Mouse (Mus musculus): Measurements from ENCODE around the gene Il1r1.

Il1r1 gene

GRCm38 (mm10) chr1:40224539-40225284 is at the start of gene Il1r1:
Il1r1 (plus strand) TSS chr1:40225080.
- no peak for DNase-seq (ENCODE audit: low spot score)

DNA sequence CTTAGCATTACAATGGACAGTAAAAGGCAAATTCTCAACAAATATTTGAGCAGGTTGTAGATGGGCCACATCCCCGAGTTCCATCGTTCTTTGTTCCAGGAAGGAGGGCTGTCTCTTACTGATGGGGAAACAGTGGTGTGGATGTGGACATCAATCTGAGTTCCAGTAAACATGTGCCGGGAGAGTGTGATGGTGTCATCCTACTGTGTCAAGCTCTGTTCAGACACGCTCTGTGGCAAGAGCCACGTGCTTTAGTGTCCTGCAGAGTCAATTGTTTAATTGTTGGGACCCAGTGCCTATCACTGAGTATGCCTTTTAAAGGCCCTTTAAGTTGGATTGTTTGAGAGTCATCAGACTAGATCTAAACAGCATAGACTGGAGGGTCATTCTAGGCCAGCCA is 49.8 kb upstream of the Il1r1 start:
- no peak for DNase-seq (ENCODE audit: low spot score)

DNA sequence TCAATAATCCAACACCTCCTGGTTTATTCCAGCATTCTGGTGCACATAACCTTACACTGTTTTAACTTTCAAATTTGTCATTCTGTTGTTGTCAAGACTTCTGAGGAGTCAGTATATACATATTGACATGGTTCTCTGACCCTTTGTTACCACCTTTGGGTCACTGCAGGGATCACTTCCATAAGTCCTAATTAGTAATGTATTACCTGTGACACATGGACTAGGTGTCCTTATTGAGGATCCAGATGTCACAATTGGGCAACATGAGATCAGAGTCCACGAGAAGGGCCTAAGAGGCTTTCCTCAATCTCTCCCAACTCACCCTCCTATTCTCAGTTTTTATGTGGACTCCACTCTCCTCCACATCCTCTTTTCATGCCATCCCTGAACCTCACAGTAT is 49.1 kb upstream of the Il1r1 start:
- no peak for DNase-seq (ENCODE audit: low spot score)

GRCm38 (mm10) chr1:40179031-40179430 is 45.8 kb upstream of the Il1r1 start:
- no peak for DNase-seq (ENCODE audit: low spot score)

DNA sequence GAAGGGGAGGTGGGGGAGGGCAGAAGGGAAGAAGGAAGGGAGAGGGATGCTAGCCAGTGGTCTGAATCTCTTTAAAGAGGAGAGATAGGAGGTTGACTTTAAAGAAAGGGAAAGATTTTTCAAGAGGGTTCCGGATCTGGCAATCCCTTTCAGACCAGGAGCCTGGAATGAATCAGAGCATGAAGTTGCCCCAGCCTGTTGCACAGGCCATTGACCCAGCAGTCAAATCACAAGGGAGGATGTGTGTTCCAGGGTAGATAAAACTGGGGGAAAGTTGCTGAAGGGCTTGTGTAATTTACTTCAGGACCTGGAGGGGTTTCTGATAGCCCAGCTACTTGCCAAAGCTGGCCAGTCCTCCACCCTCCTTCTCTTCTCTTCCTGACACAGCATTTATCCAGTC is 45.4 kb upstream of the Il1r1 start:
- DNase-seq (ENCODE audit: low spot score) = no peak

DNA sequence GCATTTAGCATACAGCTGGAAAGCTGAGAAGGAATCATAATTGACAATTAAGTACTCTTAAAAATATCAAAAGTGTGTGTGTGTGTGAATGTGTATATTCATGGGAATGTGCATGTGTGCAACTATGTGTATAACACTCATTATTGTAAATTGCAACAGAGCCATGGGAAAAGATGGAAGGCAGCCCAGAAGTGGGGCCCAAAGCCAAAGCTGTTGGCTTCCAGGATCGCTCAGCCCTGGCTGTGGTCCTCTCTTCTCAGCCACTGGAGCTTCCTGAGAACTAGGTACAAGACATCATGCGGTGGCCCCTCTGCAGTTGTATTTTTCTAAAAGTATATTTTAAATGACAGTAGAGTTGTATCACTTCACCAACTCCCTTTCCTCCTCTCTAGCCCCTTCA is 44.0 kb upstream of the Il1r1 start:
- no peak for DNase-seq (ENCODE audit: low spot score)

GRCm38 (mm10) chr1:40181716-40182115 is 43.2 kb upstream of the Il1r1 start:
- no peak for DNase-seq (ENCODE audit: low spot score)

DNA sequence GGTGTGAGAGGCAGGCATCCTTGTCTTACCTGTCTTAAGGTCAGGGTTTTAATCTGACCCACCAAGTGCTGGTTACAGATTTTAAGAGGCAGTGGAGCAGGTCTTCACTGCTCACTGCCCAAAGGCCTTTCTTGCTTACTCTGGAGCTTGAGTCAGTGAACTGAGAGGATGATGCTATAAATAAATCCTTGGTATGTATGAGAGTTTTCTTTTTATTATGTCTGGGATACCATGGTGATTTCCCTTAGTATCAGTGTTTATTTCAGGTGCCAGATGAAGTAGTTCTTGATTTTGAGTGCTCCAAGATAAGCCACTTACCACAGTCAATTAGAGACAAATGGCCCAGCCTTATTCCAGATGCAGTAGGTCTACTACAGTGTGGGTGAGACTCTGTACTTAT is 41.5 kb upstream of the Il1r1 start:
- no peak for DNase-seq (ENCODE audit: low spot score)

DNA sequence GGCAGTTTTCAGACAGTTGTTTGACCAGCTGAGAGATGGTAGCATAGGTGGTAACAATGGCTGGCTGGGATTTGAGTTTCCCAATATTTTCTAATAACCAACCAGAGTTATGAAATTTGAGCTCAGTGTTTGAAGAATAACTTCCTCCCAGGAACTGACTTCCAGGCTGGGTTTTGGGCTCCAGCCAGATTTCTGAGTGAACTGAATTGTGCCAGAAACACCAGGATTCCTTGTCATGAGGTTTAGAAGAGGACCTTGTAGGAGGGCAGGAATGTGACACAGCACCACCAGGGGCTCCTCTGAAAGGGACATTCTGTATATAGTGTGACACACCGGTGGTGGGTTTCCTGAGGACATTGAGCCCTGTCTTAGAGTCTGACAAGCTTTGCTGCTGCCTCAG is 36.9 kb upstream of the Il1r1 start:
- no peak for DNase-seq (ENCODE audit: low spot score)

GRCm38 (mm10) chr1:40190025-40190424 is 34.9 kb upstream of the Il1r1 start:
- DNase-seq (ENCODE audit: low spot score) = peak; percentile 10

DNA sequence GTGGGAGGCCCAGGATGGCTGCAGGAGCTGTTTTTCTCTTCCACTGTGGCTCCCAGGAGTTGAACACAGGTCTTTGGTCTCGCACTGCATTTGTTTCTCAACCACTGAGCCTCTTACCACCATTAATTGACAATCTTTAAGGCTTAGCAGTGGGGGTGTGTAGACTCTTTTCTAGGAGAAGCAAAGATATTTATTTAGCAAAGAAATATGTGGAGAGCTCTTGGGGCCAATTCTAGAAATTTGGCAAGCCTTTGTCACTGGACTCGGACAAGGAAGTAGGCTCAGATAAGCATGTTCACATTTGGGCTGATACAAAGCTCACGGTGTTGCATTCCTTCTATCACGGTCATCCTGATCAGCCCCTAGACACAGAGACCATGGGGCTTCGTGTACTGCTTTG is 34.0 kb upstream of the Il1r1 start:
- no peak for DNase-seq (ENCODE audit: low spot score)

DNA sequence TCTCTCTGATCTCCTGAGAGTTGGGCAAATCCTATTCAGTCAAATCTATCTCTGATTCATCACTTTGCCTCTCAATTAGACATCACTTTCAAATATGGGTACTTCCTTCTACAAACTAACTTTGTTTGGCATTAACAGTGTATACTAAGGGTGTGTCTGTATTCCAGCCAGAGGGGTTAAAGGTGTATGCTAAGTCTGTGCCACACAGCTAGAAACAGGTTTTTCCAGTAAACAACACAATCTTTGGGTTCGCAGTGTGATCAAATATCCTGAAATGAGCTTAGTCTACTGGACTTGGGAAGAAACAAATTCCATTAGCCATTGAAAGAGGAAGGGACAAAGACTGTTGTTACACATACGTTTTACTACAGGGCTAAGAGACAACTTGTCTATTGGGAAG is 30.6 kb upstream of the Il1r1 start:
- DNase-seq (ENCODE audit: low spot score) = no peak

DNA sequence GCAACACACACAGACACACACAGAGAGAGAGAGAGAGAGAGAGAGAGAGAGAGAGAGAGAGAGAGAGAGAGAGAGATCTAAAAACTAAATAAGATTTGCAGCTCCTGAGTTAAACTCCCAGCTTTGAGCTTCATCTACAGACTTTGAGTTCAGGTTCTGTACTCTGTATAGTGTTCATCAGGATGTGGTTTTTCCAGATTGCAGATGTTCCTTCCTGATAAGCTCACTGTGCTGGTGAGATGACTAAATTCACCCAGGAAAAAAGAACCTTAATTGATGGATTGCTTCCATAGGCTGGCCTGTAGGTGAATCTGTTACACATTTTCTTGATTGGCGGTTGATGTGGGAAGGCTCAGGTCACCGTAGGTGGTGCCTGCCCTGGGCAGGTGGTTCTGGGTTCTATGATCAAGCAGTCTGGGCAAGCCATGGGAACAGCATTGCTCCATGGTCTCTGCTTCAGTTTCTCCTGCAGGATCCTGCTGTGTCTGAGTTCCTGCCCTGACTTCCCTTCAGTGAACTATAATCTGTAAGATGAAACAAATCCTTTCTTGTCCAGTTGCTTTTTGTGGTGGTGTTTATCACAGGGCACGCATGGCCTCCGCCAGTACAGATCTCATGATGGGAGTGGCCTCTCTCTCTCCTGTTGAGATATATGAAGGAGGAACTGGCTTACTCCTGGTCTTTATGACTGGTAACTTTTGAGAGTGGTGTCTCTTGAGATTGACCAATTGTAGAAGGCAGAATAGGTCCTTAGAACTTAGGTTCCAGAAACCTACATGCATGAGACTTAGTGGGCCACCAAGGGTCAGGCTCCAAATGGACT is 11.3 kb upstream of the Il1r1 start:
- no peak for DNase-seq (ENCODE audit: low spot score)

DNA sequence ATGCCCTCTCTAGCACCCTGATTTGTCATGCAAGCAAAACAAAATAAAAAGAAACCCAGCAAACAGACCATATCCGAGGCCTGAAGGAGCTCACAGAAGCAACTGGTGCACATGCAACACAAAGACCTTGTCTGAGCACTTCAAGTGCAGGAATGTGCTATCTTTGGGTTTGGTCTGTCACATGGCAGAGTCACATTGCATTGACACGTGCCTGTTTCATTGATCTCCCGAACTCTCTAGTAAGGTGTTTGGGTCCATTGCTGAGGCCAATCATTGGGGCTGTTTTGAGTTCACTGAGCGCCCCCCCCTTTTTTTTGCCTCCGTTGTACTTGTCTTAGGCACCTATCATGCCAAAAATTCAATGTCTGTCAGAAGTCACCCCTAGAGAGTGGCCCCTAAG is 7.4 kb upstream of the Il1r1 start:
- DNase-seq (ENCODE audit: low spot score) = no peak

- DNase-seq (ENCODE audit: low spot score) = no peak
Observed at GRCm38 (mm10) chr1:40218603-40219002, 6.3 kb upstream of the Il1r1 start.

DNA sequence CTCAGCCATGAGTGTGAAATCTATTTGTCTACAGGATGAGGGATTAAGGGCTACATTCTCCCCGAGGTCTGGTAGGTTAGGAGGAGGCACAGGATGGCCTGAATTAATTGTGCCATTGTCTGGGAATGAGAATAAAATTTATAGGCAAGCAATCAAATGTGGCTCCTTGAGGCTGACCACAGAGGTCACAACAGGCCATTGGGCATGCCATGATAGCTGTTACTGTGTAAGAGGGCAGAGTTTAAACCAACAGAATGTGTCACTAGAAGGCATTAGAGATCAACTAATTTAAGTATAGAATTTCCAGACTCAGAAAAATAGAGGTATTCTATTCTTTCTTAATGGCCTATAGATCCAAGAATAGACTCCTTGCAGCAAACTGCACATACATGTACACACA is 4.3 kb upstream of the Il1r1 start:
- no peak for DNase-seq (ENCODE audit: low spot score)

GRCm38 (mm10) chr1:40221864-40222263 is 3.0 kb upstream of the Il1r1 start:
- no peak for DNase-seq (ENCODE audit: low spot score)

- DNase-seq (ENCODE audit: low spot score) = no peak
Observed at GRCm38 (mm10) chr1:40222680-40223079, 2.2 kb upstream of the Il1r1 start.

- no peak for DNase-seq (ENCODE audit: low spot score)
Observed at GRCm38 (mm10) chr1:40223591-40223990, 1.3 kb upstream of the Il1r1 start.

GRCm38 (mm10) chr1:40225580-40225979 is 700 bp downstream of the Il1r1 start:
- no peak for DNase-seq (ENCODE audit: low spot score)

DNA sequence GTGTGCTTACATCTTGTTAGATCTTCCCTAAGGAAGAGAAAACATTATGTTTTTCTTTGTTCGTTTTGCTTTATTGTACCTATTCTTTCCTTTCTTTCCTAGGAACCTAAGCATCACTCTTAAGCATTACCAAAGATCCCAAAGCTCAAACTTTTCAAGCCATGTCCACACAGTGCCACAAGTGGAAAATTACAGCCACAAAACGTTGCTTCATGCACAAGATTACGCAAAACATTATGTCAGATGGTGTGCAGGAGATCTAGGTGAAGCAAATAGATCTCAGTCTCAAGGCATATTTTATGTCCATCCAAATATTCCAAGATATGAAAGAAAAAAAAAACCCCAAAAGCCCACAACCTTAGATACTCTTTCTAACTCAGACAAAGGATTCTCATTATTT is 4.2 kb downstream of the Il1r1 start:
- DNase-seq (ENCODE audit: low spot score) = no peak

DNA sequence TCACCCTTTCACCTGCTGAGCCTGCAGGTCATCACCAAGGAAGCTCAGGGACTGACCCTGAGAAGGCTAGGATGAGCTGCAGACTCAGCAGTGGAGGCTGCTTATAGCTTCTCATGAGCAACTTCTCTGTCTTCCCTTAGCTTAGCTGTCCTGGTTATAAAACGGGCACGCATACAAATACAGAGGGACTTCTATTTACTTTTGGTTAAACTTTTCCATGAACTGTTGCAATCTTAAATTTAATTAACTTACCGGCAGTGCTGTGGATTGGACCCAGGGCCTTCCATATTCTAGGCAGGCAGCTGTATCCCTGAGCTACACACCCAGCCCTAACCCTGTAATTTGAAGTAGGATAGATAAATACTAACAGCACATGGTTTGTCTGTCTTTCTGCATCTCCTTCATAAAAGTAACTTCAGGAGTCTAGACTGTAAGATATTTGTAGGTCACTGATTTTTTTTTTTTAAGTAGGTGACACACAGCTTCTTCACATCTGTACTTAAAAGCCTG is 4.9 kb downstream of the Il1r1 start:
- no peak for DNase-seq (ENCODE audit: low spot score)

DNA sequence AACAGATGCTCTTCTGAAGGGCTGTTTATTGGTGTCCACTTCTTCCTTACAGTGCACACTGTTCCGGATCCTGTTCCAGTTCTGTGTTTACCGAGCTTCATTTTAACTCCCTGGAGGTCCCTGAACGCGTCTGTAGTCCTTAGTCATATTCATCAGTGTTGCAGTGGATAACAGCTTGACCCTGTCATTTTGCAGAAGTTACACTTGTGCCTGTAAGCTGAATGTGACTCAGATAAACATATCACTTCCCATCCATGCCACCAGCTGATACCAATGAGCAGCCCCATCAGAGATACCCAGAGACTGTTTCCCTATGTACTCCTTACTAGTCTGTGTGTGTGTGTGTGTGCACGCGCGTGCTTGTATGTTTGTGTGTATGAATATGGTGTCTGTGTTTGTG is 5.5 kb downstream of the Il1r1 start:
- no peak for DNase-seq (ENCODE audit: low spot score)
